Mouse (Mus musculus): Measurements from ENCODE around the gene Klf12. TPM values are rescaled to one million over a fixed set of nuclear protein-coding genes. Genes with fewer than 3 reads are reported as not detected.

The Klf12 gene
- total RNA-seq (2015; ENCODE audit: low replicate concordance) (not detected in 2 replicates), total RNA-seq (2017; ENCODE audit: low replicate concordance) (not detected in 2 replicates)

DNA sequence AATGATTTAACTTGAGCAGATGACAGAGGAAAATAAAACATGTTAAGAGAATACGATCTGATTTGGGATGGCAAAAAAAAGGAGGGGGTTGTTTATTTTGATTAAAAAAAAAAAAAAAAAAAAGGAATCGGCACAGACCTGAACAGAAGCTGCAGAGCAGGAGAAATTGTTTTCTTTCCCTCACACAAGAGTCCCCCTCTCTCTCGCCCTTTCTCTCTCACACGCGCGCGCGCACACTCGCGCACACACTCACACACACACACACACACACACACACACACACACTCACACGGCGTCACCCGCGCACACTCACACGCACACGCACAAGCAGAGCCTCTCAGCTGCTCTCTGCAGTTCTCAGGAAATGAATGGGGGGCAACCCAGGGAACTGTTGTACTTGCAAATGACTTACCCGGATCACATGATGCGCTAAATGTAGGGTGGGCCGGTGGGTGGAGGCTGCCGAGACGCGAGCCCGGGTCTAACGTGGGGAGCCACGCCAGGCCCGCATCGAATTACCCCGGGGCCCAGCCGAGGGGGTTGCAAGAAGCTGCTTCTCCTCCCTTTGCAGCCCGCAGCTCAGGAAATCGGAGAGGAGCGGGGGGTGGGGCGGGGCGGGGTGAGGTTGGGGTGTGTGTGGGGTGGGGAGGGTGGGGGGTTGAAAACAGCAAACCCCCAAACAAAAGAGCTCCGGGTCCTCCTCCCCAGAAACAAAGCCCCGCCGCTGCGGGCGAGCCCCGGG is at the start of gene Klf12:
Klf12 (minus strand) TSS at position 561 of the 742 bp plus-strand sequence.
- no peak for ATAC-seq (replicated peaks; ENCODE audit: low FRiP score, poor library complexity, severe bottlenecking)

DNA sequence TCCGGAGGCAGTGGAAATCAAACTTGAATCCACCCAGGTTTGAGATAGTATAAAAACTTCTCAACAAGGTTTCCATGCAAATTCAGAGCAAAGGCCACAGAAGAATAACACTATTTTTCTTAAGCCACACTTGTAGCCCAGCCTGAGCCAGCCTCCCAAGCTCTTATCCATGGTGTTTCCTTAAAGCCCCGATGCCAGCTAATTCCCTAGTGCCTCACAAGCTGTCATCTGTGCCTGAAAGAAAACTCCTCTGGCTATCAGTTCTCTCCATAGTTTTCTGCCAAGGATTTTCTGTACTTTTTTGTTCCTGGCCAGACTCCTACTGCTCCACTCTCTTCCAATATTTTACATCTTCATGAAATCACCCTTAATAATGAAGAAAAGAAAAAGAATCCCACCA is 48.9 kb upstream of the Klf12 start:
- no peak for ATAC-seq (replicated peaks; ENCODE audit: low FRiP score, poor library complexity, severe bottlenecking)

- ATAC-seq (replicated peaks; ENCODE audit: low FRiP score, poor library complexity, severe bottlenecking): no peak
Measured at GRCm38 (mm10) chr14:100328602-100329276, 44.3 kb upstream of the Klf12 start.

DNA sequence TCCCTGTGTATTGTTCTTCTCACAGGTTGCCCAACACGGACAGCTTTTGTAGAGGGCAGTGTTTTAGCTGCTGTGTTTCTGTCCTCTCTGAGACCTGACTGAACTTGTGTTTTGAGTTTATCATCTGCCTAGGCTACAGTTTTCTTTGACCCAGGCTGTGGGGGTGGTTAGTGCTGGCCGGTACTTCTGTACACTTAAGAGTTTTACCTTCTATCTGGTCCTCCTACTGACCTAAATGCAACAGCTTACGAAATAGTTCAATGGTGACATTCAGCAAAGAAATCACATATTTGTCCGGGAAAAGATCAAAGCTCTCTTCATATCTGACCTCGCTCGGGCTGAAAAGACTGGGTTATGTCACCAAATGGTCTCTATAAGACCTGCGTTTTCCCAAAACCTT is 39.8 kb upstream of the Klf12 start:
- ATAC-seq (replicated peaks; ENCODE audit: low FRiP score, poor library complexity, severe bottlenecking): no peak

DNA sequence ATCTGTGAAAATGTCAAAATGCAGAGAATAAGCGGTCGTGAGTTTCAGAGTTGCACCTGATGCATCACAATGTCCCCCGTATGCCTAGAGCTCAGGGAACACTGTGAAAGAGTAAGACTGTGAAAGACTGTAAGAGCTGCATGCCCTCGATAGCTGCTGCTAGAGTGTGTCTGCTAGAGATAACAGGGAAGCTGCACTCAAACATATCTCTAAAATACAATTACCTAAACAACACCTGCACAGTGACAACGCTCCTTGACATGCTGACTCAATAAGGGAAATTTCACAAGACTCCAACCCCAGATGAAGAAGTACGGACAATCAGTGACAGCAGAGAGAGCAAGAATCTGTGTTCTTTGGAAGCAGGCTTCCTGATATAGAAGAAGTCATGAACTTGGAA is 37.5 kb upstream of the Klf12 start:
- ATAC-seq (replicated peaks; ENCODE audit: low FRiP score, poor library complexity, severe bottlenecking): no peak

GRCm38 (mm10) chr14:100316780-100317179 is 32.3 kb upstream of the Klf12 start:
- no peak for ATAC-seq (replicated peaks; ENCODE audit: low FRiP score, poor library complexity, severe bottlenecking)

- ATAC-seq (replicated peaks; ENCODE audit: low FRiP score, poor library complexity, severe bottlenecking): no peak
Measured at GRCm38 (mm10) chr14:100314099-100314498, 29.6 kb upstream of the Klf12 start.

GRCm38 (mm10) chr14:100300905-100301304 is 16.4 kb upstream of the Klf12 start:
- no peak for ATAC-seq (replicated peaks; ENCODE audit: low FRiP score, poor library complexity, severe bottlenecking)

DNA sequence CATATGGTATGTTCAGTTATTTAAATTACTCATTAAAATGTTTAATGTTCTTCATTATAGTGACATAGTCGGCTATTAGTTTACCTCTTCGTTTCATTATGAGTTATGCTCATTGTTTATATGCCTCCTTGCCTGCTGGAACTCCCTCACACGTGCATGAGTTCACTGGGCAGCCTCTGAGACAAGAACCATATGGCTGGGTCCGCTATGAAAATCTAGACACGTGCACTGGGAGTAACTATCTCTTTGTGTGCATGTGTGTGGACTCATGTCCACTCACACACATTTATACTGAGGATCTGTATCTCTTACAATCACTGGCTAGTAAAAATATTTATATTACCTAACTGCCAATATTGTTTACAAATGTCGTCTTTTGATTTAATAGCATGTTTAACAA is 14.4 kb upstream of the Klf12 start:
- ATAC-seq (replicated peaks; ENCODE audit: low FRiP score, poor library complexity, severe bottlenecking): no peak

GRCm38 (mm10) chr14:100286586-100287241 is 2.2 kb upstream of the Klf12 start:
- ATAC-seq (replicated peaks; ENCODE audit: low FRiP score, poor library complexity, severe bottlenecking): no peak

- no peak for ATAC-seq (replicated peaks; ENCODE audit: low FRiP score, poor library complexity, severe bottlenecking)
Measured at GRCm38 (mm10) chr14:100285656-100286585, 1.4 kb upstream of the Klf12 start.

DNA sequence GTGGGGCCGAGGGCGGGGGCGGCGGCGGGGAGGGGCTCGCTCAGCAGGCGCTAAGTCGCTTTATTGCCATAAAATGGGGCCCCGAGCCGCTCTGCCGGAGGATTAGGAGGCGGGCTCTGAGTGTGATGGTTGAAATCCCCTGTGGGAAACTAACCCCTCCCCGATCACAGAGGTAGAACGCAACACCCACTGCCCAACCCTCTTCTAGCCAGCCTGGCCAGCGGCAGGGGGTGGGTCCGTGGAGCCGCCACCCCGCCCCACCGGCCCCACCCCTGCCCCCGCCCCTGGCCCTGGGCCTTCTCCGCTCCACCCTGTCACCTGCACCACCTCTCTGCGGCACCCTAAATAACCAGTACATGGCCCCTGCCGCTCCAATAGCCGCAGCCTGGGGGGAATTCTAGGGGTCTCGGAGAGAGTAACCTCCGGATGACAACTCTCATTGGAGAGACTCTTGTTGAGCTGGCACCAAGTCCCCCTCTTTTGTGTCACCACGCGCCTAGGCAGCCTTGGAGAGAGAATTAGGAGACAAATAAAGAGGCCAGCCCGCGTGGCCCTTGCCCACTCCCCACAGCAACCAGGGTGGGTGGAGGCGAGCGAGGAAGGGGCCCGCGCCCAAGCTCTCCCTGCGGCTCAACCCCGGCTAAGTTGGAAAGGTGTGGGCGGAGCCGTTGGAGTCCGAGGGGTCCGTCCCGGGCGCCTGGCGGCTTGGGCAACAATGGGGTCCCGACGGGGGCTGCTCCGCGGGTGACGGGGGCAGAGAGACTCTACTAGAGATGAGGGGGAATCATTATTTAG is 579 bp upstream of the Klf12 start:
- ATAC-seq (replicated peaks; ENCODE audit: low FRiP score, poor library complexity, severe bottlenecking): no peak

GRCm38 (mm10) chr14:100283411-100284118 is 914 bp downstream of the Klf12 start:
- no peak for ATAC-seq (replicated peaks; ENCODE audit: low FRiP score, poor library complexity, severe bottlenecking)

GRCm38 (mm10) chr14:100282651-100283050 is 1.8 kb downstream of the Klf12 start:
- ATAC-seq (replicated peaks; ENCODE audit: low FRiP score, poor library complexity, severe bottlenecking): no peak

DNA sequence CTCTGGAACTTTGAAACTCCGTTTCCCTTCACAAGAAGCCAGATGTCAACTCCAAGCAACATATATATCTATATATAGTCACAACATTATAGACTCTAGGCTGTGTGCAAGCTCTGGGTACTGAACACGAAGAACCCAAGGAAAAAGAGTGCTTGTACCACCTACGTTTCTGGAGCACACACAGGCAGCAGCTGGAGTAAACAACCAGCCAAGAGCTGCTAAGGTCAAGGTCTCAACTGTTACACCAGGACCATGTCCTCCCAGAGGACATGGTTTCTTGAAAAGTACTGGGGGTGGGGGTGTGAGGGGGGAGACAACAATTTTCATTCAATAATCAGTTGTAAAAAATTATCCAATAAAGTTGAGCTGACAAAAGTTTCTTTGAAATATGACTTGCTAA is 2.7 kb downstream of the Klf12 start:
- no peak for ATAC-seq (replicated peaks; ENCODE audit: low FRiP score, poor library complexity, severe bottlenecking)

DNA sequence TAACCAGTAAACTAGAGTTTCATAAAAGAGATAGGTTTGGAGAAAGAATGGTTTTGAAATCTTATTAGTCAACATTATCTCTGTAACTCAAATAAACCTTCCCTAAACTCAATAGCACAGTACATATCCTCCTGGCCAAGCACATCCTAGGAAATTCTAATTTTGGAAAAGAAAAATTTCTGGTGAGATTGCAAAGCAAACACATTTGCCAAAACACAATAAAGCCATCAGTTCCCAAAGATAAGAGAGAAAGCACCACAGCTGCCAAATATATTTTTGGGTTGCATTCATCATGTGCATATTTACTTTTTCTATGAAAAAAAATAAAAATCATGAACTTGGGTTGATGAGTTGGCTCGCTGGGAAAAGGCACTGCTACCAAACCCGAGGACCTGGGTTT is 10.3 kb downstream of the Klf12 start:
- ATAC-seq (replicated peaks; ENCODE audit: low FRiP score, poor library complexity, severe bottlenecking): no peak

GRCm38 (mm10) chr14:100260531-100260930 is 23.9 kb downstream of the Klf12 start:
- no peak for ATAC-seq (replicated peaks; ENCODE audit: low FRiP score, poor library complexity, severe bottlenecking)

GRCm38 (mm10) chr14:100243046-100243445 is 41.4 kb downstream of the Klf12 start:
- ATAC-seq (replicated peaks; ENCODE audit: low FRiP score, poor library complexity, severe bottlenecking): no peak

Measured in erythroblast, adult 5-6 weeks (primary cell).